Mouse (Mus musculus) liver (tissue): ENCODE results near the gene Tmem200c.

ENCODE experiments used
- DNase-seq: peaks from one replicate; pipeline ENCODE4 v3.0.0-alpha.2; 2020; ENCODE audit warnings: mixed read lengths

Tmem200c gene

DNA sequence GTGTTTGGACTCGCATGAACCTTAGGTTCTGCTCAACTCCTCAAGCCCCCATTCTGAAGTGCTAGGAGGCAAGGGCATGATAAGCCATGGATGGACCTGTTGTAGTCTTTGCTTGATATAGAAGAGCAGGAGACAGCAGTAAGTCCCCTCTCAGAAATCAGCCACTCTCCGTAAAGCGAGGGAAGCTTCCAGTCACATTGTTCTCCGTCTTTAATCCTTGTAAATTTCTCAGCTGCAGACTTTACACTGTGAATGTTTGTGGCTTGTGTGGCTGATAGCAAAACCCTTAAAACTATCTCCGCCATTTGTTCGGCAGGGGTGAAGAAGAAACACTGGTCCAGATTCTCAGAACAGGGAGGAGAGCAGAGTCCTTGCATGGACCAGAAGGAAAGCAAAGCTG lies at the start of gene Tmem200c:
Gene Tmem200c, plus strand, starts transcription at position 301 of the 400 bp plus-strand sequence.
- no peak for DNase-seq

DNA sequence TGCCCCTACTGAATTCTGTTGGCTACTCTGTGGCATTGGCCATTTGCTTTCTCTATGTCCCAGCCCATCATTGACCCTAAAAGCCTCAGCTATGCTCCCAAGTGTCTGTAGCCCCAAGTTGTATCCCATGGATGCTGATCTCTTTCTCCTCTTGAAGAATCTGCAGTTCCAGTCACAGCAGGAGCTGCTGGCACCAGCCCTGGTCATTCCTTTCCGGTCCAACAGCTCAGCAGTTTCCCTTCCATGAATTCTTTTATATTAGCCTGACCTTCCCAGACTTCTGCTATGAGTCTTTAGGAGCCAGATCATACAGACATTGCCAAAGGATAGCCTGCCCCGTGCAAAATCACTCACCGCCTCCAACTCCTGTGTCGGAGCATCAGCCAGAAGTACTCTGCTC lies 32.7 kb upstream of the Tmem200c start:
- no peak for DNase-seq

DNA sequence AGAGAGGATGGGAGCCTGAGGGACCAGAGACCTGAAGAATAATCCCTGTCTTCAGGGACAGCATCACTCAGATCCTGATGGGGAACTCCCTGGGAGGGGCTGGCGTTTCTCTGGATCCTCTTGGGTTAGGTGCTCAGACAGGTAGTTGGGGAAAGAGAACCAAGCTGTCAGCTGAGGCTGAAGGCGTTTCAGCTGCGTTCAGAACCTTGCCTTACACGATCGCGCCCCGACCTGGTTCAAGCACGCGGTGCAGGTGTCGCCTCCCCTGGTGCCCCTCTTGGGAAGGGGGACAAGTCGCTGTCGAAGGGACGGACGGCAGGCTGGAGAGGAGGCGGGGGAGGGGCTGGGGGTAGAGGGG lies 10.2 kb downstream of the Tmem200c start:
- DNase-seq: no peak

DNA sequence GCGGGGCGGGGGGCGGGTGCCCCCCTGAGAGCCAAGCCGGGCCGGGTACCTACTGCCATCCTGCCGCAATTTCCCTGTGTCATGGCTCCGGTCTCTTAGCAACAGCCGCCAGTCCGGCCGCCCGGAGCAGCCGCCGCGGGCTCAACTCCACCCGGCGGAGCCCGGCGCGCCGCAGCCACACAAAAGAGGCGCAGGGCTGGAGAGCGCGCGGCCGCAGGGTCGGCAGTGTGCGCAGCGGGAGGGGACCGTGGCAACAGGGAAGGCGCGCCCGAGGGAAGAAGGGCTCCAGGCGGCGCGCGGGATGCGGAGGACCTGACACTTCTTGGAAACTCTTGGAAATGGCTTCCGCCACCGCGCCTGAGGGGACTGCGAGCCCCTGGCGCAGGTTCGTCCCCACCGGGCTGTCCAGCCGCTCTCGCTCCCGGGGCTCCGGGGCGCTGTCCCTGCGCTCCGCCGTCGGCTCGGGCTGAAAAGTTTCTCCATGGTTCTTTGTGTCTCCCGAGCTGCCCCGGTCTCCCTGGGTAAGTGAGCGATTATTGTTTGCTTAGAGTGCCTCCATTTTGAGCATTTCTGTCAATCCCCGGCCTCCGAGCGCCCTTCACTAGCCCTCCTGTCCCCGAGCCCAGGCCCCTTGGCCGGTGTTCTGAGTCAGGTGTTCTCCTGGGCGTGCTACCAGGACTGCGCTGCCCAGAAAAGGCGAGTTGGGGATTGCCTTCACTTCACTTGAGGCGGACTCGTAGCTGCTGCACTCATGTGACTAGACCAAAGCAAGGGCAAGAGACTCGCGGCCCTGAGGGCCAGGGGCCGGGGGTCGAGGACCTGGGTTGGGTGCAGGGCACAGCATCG lies 10.8 kb downstream of the Tmem200c start:
- DNase-seq: no peak

DNA sequence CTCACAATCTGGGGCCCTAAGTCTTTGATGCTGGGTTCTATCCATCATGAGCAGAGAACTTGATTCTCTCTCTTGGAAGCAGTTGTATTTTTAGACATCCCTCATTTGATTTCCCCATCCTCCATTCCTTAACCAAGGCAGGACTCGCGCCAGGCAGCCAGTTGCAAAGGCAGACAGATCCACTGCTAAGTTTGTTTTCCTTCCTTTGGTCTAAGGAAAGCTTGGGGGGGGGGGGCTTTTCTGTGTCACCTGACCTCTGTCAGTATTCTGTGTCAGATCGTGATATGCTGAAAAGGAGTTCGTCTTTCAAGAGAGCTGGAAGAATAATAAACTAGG lies 11.4 kb downstream of the Tmem200c start:
- DNase-seq: no peak

DNA sequence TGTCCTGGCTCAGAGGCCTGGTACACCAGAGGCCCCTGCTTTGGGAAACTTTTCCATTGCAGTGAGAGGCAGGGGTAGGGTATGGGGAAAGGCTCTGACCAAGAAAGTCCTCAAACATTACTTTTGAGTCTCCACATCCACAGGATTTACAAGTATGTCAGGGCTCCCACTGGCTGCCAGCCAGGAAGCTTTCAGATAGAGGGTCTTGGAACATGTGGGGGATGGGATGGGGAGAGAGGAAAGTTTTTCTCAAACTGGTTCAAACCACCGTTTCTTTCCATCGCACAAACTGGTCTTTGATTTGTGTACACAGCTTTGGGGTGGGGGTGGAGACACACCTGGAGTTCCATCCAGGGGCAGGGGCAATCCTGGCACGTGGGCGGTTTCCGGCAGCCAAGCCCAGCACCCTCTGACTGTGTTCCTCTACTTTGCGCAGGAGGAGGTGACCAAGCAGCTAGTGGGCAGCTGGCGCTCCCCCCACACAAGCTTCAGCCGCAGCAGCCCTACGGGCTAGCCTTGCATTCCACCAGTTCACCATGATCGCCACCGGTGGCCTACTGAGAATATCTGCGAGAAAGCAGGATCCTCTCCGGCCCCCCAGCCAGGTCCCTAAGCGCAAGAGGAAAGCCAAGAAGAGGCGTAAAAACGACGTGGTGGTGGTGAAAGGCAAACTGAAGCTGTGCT lies 13.6 kb downstream of the Tmem200c start:
- DNase-seq: no peak

DNA sequence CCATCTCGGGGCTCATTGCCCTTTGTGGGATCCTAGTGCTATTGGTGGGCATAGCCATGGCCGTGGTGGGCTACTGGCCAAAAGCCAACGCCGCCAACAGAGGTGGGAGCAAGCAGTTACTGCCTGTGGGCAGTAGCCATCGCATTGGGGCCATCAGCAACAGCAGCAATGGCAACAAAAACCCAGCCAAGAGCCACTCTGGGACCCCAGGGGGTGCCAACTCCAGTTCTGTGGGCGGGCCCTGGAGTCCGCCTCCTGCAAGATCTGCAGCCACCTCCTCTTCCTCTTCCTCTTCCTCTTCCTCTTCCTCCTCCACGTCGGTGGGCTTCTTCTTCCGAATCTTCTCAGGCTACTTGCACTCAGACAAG lies 14.1 kb downstream of the Tmem200c start:
- no peak for DNase-seq

DNA sequence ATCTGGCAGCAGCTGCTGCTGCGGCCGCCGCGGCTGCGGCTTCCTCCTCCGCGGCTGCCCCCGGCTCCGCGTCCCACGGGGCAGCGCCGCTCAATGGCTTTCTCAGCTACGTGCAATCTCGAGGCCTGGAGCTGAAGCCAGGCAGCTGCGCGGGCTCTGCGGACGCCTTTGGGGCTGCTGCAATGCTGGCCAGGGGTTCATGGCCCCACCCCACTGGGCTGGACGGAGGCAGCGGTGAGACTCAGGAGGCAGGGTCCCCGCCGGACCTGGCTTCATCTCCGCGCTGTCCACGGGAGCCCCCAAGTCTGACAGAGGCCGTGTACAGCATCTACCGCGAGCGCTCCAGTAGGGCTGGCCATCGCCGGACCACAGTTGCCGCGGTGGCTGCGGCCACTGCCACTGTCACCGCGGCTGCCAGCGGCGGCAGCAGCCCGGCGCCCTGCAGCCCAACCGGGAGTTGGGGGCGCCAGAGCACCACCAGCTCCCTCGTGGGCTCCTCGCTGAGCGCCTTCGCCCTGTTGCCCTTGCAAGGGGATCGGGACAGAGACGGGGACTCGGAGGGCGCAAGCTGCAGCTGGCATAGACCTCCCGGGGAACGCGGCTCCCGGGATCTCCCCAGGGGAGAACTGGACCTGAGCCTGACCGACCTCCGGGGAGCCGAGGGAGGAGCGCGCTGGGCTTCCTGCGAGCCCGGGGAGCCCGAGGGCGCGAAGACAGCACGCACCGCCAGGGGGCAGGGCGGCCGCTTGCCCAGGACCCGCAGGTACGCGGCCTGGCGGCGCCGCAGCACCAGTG lies 14.9 kb downstream of the Tmem200c start:
- DNase-seq: peak; percentile 33

DNA sequence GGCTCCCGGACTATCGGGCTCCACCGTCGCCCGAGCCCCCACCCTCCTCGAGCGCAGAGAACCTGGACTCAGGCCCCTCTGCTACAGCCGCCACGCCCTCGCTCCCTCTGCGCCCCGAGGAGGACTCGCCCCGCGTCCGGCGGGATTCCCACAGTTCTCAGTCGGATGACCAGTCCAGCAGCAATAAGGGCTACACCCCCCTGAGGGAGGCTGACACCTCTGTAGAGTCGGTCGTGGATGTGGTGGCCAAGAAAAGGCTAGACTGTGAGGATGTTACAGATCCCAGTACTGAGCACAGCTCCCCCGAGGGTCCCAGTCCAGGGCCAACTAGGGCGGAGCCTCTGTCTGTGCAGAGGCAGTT lies 15.4 kb downstream of the Tmem200c start:
- DNase-seq: no peak

DNA sequence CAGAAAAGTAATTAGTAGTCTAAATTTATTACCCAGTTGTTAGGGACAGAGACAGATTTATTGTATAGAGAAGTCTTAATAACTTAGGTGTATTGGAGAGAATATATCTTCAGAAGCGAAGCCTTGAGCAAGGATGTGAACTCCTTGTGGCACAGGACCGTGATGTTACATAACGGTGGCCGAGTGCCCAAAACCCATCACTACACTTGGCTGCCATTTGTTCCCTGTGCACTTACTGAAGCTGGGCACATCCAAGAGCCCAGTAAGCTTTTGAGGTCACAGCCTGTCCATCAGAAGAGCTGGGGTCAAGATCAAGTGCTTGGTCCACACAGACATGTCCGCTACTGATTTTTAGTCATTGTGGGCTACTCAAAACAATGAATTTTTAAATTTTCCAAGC lies 19.5 kb downstream of the Tmem200c start:
- DNase-seq: no peak

DNA sequence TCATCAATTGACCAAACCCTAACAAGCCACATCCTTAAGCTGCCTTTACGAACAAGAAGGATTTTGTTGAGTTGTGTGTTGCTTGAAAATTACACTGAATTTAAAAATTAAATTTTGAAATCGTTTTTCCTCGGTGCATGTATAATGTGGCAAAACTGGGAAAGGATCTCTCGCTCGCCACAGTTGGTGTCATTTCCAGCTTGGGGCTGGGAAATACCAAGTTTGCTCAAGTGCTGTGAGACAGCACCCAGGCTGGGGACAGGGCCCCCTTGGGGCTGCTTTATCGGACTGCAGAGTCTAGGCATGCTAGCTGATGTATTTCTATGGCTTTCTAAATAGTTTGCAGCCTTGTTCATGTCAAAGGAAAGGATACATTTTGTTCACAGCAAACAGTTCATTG lies 22.3 kb downstream of the Tmem200c start:
- DNase-seq: no peak

DNA sequence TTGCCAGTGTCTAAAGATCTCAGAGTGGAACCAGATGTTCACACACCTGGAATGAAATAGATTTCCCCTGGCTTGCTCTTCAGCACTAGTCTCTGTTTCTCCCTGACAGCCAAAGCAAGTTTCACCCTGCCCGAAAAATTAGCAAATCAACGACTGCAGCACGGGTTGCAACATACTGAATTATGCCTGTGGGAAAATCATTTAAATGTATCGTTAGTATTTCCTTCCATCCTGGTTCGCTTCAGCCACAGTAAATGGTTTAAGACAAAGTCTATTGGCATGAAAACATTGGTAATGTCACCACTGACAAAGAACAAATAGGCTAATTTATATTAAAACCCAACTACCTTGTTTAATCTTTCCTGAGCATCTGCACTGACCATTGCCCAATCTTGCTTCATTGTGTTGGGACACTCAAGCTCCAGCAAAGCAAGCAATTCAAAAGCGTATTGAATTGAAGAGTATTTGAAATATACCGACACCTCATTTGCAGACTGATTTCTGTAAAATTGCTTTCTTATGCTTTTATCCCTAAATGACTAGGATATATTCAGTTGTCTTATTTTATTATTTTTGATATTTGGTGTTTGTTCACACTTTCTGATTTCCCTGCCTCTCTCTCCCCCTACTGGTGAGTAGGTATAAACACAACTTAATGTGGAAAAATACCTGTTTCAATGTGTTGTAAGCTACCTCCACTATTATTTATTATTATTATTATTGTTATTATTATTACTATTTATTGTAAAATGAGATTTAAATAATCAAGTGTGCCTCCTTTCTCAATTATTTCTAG lies 25.9 kb downstream of the Tmem200c start:
- DNase-seq: no peak

DNA sequence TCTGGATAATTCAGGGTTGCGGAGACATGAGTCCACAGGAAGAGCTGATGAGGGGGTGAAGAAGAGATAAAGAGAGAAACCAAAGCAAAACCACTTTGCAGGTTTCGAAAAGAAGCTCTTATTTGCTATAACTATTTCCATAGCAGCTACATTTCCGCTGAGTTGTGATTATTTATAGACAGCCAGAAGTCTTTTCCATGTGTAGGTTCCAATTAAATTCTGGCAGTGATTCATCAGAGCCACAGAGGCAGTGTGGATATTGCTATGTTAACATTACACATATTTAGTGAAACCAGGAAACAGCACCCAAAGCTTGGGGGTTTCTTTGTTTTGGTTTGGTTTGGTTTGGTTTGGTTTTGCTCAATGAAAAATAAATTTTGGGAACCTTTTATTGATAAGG lies 37.8 kb downstream of the Tmem200c start:
- DNase-seq: no peak

DNA sequence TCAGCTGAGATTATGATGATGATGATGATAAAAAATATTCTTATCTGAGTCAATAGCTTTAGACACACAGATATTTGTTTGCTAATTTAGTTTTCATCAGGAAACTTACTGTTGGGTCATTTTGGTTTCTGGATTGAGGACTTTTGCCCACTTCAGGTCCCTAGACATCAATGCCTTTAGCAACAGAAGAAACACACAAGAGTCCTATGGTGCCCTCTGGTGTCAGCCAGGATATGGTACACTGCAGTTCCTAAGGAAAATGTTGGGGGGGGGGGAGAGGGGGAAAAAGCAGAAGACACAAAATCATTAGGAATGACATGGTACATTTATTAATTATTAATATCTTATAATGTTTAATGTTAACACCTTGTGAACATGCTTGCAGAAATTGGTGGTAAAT lies 42.0 kb downstream of the Tmem200c start:
- no peak for DNase-seq

DNA sequence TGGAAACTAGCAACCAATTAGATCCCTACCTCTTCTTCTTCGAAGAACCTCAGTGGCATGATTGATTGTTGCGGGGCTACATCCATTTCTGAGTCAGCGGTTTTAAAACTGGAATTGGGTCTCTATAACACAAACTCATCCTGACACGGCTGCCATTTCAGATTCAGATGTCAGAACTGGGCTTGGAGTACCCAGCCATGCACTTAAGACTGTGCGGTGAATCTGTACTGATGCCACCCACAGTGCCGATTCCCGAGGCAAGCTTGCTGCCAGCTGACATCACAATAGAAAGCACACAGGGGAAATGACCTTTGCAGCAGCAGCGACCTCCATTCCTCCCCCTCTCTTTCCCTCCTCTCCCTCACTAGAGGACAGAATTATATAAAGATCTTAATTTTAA lies 47.6 kb downstream of the Tmem200c start:
- DNase-seq: no peak

DNA sequence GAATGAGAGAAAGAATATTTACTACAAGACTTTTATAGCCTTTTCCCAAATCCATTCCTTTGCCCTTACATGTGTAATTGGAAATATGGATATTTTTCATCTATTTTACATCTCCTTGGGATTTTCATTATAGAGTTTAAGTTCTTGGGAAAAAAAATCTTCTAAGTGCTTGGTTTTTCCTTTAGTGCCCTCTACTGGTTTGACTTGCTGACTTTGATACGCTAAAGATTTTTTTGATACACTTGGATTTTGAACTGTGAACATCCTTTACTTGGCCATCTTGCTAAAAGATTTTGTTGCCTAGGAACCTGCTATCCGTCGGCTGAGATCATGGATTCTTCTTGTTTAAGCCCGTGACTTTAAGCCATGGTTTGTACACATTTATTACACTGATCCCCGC lies 48.8 kb downstream of the Tmem200c start:
- no peak for DNase-seq

DNA sequence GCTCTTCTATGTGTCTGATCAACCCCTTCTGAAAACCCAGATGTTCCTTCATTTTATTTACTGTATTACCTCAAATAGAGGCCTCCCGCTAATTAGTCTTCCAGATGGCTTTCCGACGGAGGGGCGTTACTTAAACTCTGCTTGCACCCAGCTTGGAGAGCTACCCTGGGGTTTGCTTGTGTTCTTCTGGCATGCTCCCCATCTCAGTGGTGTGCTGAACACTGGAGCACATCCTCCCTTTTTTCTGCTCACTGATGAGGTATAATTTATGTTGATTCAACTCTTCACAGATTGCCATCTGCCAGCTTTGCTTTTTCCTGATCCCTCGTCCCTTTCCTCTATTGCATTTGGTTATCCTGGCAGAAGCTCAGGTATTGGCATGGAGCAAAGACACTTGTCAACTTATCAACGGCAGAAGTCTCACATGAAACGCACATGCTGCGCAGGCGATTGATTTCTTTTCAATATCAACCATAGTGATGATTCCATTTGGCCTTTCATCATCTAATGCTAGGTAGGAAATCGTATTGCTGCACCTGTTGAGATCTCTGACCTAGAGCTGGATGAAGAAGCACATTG lies 49.6 kb downstream of the Tmem200c start:
- DNase-seq: no peak

DNA sequence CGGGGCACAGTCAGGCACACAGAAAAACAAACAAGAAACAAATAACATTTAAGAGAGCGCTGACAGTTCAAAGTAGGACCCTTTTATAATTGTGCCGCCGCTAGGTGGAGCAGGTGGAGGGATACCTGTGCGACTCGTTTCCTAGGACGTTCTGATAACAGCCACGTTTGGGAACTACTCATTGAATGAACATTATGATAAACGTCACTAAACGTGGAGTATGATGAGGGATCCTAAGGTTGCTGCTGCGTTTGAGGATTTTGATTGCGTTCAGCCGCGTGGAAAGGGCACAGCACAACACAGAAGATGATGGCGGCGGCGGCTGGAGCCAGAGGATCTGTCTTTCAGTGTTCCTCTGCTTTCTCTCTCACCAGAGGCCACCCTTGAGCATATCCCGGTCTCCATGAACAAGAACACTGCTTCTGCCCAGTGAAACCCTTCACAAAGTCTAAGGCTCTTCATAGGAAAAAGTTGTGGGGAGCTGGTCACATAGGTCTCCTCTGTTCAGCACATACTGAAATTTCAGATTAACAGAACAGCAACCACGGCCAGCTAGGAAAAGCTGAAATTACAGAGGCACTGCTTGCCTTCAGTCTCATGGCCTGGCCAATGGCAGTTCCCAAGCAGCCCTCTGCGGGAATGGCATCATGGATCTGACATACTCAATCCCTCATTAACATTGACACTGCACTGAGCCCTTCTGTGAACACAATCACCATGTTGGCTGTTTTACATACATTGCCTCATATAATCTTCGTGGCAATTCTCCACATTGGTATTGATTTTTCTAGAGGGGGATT lies 55.5 kb downstream of the Tmem200c start:
- DNase-seq: peak; percentile 12

DNA sequence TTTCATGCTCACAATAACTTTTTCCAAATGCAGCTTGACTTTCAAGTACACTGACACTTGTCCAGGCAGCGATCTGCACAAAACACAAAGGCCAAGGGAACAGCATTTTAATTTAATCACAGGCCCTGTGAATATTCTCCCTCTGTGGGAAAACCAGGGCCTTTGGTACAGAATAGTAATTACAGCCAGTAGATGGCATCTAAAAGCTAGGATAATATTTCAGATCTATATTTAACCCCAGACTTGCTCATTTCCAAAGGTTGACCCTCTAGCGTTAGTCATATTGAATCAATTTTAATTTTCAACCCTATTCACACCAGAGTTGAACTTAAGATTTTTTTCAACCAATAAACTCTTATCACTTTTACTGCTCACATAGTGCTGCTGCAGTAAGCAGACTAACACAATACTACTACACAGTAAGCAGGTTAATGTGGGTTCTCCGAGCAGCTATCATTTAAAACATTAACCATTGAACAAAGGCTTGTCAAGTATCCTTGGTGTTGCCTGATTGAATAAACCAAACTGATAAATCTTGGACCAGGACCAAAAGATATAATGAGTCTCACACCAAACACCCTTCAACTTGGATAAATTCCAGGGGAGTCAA lies 57.2 kb downstream of the Tmem200c start:
- DNase-seq: no peak

DNA sequence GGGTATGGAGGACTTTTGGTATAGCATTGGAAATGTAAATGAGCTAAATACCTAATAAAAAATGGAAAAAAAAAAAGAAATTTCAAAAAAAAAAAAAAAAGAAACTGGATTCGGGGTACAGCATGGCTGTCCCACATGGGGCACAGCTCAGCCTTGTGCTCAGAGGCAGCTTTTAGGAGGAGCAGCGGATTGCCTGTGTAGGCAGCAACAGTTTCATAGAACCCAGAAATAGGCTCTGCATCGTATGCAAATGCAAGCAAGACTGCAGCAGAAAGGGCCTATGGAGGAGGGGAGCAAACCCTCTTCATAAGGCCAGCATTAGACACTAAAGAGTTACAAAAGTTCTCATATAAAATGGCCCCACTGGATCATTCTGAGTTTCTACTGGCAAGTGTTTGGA lies 64.2 kb downstream of the Tmem200c start:
- DNase-seq: no peak
